Mouse (Mus musculus) heart, embryonic 16.5 days (tissue): ENCODE data around the gene Fam102b. TPM values are rescaled to one million over a fixed set of nuclear protein-coding genes. Genes with fewer than 3 reads are reported as not detected.

Experiments
- ATAC-seq: fragments of 200-750 bp; cut with Nextera tagmentation; replicated peaks from 2 replicates; pipeline ENCODE4 v1.8.0; 2017; ENCODE audit warnings: moderate number of reproducible peaks; ENCODE audit not compliant: insufficient read depth, low FRiP score; ENCODE audit errors: extremely low read depth
- H3K27ac ChIP-seq: fragments of 300-500 bp; sonication (generic); 2 replicates; pipeline ENCODE4 v1.5.1; 2014; ENCODE audit warnings: mild to moderate bottlenecking, low read length, control low read depth, moderate library complexity
- H3K27me3 ChIP-seq: fragments of 300-500 bp; sonication (generic); 2 replicates; pipeline ENCODE4 v1.6.1; 2014; ENCODE audit warnings: low read length, mixed read lengths; ENCODE audit not compliant: control insufficient read depth, insufficient read depth
- H3K36me3 ChIP-seq: fragments of 300-500 bp; sonication (generic); 2 replicates; pipeline ENCODE4 v1.6.1; 2014; ENCODE audit not compliant: control insufficient read depth, insufficient read depth
- H3K4me1 ChIP-seq: fragments of 300-500 bp; sonication (generic); 2 replicates; pipeline ENCODE4 v1.6.1; 2014; ENCODE audit warnings: low read length, mixed read lengths; ENCODE audit not compliant: control insufficient read depth, insufficient read depth
- H3K4me2 ChIP-seq: fragments of 300-500 bp; sonication (generic); 2 replicates; pipeline ENCODE4 v1.6.1; 2014; ENCODE audit warnings: low read depth, mild to moderate bottlenecking, control low read depth, low read length
- H3K4me3 ChIP-seq: fragments of 300-500 bp; sonication (generic); 2 replicates; pipeline ENCODE4 v1.5.1; 2014; ENCODE audit warnings: mild to moderate bottlenecking, control low read depth, low read length
- H3K9ac ChIP-seq: fragments of 300-500 bp; sonication (generic); 2 replicates; pipeline ENCODE4 v1.6.1; 2014; ENCODE audit warnings: low read length, control low read depth
- H3K9me3 ChIP-seq: fragments of 300-500 bp; sonication (generic); replicated peaks from 2 replicates; pipeline ENCODE4 v1.6.1; 2016; ENCODE audit warnings: low read length; ENCODE audit not compliant: control insufficient read depth
- WGBS: fragments of 180-500 bp; shearing (Covaris S2); extraction: QIAGEN DNeasy Blood & Tissue Kit; methylation state at CpG from one replicate; pipeline ENCODE4 v1.1.7; 2014; 5-methylcytosine and 5-hydroxymethylcytosine counted together
- polyA plus RNA-seq: library from polyadenylated mRNA; unstranded; fragments of >200 nt; fragmentation: Nextera tagmentation; extraction: Ambion mirVana; gene quantifications from 2 replicates; pipeline ENCODE4 v1.2.1, GENCODE M21; 2015

The Fam102b gene
- 3.6 and 3.7 TPM in 2 replicates for polyA plus RNA-seq

DNA sequence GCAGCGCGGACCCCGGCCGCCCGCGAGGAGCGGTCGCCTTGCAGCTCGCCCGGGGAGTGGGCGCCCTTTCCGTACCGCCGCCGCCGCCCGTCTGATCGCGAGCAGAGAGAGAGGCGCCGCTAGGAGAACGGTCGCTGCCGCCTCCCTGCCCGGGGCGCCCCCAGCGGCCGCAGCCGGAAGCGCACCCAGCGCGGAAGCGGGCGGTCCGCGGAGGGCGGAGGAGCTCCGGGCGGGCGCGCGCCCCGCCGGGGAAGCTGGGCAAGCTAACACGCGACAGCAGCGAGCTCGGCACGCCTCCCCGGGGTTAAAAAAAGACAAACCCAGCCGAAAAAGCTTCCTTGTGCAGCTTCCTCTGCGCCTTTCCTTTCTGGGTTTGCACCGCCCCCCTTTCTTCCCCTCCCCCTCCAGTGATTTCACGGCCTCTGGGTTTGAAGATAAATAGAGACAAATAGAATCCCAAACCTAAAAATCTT, at the start of gene Fam102b:
Gene Fam102b (minus strand): TSS at position 93 of the 473 bp plus-strand sequence.
- under 1% methylated on average over 43 of the region's 54 CpGs for WGBS
- H3K27me3 ChIP-seq, result no peaks in the 10 kb centered on the region
- peaks cover 15% of the 10 kb centered on the region for H3K4me1 ChIP-seq
- H3K27ac ChIP-seq, result peak within 1 kb of the TSS; percentile 76
- peak; percentile 85 for ATAC-seq
- peak within 1 kb of the TSS; percentile 79 for H3K4me3 ChIP-seq
- H3K36me3 ChIP-seq, result no peaks in the 10 kb centered on the region
- H3K4me2 ChIP-seq, result peak within 1 kb of the TSS; percentile 94
- peak within 1 kb of the TSS; percentile 88 for H3K9ac ChIP-seq
- no peaks in the 10 kb centered on the region for H3K9me3 ChIP-seq

DNA sequence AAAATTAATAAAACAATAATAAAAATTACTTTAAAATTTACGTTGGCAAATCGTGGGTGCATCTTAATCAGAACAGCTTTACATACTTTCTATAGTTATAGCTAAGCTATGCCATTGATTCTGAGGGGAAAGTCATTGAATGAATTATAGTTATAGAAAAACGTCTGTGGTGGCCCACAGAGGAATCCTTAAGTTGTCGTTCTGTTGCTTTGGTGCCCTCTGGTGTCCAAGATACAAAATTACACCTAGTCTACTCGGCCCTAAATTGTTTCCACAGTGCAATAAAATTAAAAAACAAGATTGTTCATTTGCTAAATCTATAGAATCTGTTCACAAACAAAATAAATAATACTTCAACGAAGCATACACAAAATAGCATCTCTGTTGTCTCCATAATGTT, 35.6 kb upstream of the Fam102b start:
- no peaks in the 10 kb centered on the region for H3K36me3 ChIP-seq
- H3K9me3 ChIP-seq, result no peaks in the 10 kb centered on the region
- H3K4me2 ChIP-seq, result no peak overlapping the region
- H3K9ac ChIP-seq, result no peak overlapping the region
- no peak for ATAC-seq
- no peak overlapping the region for H3K4me3 ChIP-seq
- no peak overlapping the region for H3K27ac ChIP-seq
- H3K4me1 ChIP-seq, result no peaks in the 10 kb centered on the region
- H3K27me3 ChIP-seq, result no peaks in the 10 kb centered on the region
- 1% methylated on average over 6 of the region's 6 CpGs for WGBS

DNA sequence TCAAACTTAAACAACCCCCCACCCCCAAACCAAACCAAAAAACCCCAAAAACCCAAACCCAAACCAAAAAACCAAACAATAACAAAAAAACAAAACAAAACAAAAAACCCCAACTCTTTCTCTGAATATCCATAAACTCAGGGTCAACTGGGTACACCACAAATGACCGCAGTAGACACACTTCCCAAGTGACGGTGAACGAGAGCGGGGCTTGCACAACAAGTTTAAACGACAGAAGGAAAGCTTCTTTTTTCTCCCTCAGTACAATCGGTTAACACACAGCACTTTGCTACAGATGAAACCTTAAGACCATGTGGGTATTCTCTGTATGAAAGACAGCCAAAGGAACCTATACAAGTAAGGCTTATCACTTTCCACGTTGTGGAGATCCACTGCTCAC, 35.0 kb upstream of the Fam102b start:
- H3K9me3 ChIP-seq, result no peaks in the 10 kb centered on the region
- no peaks in the 10 kb centered on the region for H3K27me3 ChIP-seq
- H3K27ac ChIP-seq, result no peak overlapping the region
- H3K4me1 ChIP-seq, result no peaks in the 10 kb centered on the region
- H3K4me3 ChIP-seq, result no peak overlapping the region
- WGBS, result 70% methylated on average over 7 of the region's 7 CpGs
- no peak for ATAC-seq
- H3K36me3 ChIP-seq, result no peaks in the 10 kb centered on the region
- no peak overlapping the region for H3K4me2 ChIP-seq
- H3K9ac ChIP-seq, result no peak overlapping the region

DNA sequence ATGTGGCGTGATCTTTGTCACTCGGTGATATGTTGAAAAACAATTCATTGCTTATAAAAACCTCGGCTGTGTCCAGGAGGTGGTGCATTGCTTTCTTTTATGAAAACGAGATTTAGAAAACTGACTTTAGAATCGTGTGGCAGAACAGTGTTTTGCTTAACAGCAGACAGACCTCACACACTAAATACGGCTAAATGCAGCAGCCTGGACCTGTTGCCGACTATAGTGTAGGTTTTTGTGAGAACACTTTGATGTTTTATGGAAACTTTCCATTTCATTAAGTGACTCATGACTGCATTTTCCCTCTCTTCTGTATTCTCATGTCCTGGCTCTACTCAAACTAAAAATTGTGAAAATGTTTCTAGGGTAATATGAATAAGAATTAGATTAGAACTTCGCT, 32.5 kb upstream of the Fam102b start:
- Histone ChIP-seq H3K4me2 (no peak overlapping the region), H3K9ac (no peak overlapping the region), H3K36me3 (no peaks in the 10 kb centered on the region), H3K27me3 (no peaks in the 10 kb centered on the region), H3K4me3 (no peak overlapping the region), H3K9me3 (no peaks in the 10 kb centered on the region), H3K27ac (no peak overlapping the region), H3K4me1 (no peaks in the 10 kb centered on the region)
- 65% methylated on average over 8 of the region's 8 CpGs for WGBS
- no peak for ATAC-seq

DNA sequence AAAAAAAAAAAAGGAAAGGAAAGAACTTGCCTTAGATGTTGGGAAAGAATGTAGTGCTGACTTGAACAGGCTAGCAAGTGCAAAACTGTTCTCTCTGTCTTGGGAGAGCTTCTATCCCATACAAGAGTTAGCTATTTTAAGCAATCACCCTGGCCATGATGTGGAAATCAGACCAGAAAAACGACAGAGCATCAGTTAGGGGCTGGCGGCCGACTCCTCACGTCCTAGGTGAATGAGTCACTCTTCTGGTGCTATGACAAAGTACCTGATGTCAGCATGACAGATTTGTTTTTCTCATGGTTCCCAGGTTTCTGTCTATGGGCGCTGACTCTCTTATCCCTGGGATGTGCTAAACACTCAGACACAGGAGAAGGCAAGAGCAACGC, 24.5 kb upstream of the Fam102b start:
- H3K9me3 ChIP-seq, result no peaks in the 10 kb centered on the region
- H3K27me3 ChIP-seq, result no peaks in the 10 kb centered on the region
- H3K4me3 ChIP-seq, result no peak overlapping the region
- H3K36me3 ChIP-seq, result no peaks in the 10 kb centered on the region
- peaks cover 11% of the 10 kb centered on the region for H3K4me1 ChIP-seq
- no peak for ATAC-seq
- no peak overlapping the region; the same call in 1 of the 2 replicates for H3K4me2 ChIP-seq
- no peak overlapping the region for H3K9ac ChIP-seq
- WGBS, result 54% methylated on average over 6 of the region's 6 CpGs
- H3K27ac ChIP-seq, result no peak overlapping the region

DNA sequence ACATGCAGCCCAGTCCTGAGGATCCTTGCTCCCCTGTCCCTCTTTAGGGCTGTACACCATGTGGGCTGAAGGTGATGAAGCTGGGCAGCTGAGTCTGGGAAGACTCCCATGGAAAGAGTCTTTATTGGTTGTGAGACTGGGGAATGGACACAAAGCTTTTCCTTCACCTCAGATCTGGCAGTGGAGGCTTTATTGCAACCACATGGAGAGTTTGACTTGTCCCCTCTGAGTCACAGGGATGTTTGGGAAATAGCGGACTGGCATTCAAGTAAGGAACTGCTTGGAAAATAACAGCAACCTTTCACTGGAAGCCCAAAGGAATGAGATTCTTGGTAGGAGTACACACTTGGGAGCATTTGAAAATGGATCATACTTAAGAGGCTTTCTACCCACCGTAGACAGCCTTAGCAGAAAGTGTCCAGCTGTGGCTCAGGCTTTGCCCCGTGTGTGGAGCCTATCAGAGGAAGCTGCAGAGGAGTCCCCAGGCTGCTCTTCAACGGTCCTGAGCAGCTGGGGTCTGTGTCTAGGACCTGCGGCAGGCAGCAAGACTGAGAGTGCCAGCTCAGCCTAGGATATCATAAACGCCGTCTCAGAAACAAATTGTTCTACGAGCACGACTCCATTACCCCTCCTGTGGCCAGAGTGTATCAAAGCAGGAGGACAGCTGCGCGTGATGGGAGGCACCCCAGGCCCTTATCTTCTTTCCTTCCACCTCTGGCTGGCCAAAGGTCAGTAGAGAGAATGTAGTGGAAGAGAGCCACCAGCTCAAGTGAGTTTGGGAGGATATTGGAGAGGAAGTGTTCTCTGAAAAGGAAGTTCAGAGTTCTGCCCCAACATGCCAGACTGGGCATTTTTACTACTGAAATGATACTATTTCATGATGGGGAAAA, 23.9 kb upstream of the Fam102b start:
- H3K4me3 ChIP-seq, result no peak overlapping the region
- 0 out of 2 replicates have a peak overlapping the region, but pooled peaks have one; percentile 33 for H3K9ac ChIP-seq
- peaks cover 11% of the 10 kb centered on the region for H3K4me1 ChIP-seq
- H3K27me3 ChIP-seq, result no peaks in the 10 kb centered on the region
- no peaks in the 10 kb centered on the region for H3K36me3 ChIP-seq
- H3K4me2 ChIP-seq, result peak overlapping the region; percentile 42
- WGBS, result 26% methylated on average over 11 of the region's 11 CpGs
- ATAC-seq, result no peak
- no peak overlapping the region for H3K27ac ChIP-seq
- H3K9me3 ChIP-seq, result no peaks in the 10 kb centered on the region

DNA sequence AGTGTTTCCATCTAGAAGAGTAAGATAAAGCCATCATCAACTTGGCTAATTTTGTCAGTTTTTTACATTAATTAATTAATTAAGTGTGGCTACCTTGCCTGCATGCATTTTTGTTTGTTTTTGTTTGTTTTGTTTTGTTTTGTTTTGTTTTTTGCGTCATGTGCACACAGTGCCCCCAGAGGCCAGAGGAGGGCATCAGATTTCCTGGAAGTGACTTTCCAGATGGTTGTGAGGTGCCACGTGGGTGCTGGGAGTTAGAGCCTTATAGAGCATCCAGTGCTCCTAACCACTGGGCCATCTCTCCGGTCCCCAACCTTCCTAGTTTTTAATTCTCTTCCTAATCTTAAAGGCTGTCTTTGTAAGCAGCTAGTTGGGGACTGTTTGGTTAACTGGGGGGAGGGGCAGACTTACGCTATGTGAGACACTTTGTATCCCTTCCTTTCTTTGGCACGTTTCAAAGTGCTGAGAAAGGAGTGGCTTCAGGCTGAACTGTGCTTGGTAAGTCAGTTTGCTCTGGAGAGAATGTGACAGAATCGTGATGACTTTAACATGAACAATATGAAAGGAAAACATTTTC, 20.4 kb upstream of the Fam102b start:
- no peak for ATAC-seq
- H3K4me2 ChIP-seq, result no peak overlapping the region
- WGBS, result 44% methylated on average over 6 of the region's 6 CpGs

DNA sequence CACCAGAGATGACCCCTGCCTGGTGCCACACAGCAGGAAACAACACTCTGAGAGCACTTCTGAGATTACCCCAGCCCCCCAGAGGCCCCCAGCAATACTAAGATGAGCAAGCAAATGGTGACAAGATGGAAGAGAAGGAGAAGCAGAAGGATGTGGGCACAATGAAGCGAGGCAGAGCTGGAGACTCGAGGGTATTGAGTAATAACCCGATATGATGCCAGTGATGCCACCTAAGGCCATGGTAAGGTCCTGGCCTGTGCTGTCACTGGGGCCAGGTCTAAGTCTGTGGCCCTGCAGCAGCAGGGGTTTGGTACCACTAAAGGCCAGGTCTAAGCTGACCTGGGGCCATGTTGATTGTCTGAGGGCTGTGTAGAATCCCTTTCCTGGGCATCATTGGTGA, 19.0 kb upstream of the Fam102b start:
- H3K9me3 ChIP-seq, result no peaks in the 10 kb centered on the region
- peaks cover 6% of the 10 kb centered on the region for H3K4me1 ChIP-seq
- H3K9ac ChIP-seq, result no peak overlapping the region
- no peaks in the 10 kb centered on the region for H3K27me3 ChIP-seq
- 82% methylated on average over 3 of the region's 3 CpGs for WGBS
- ATAC-seq, result no peak
- H3K36me3 ChIP-seq, result no peaks in the 10 kb centered on the region
- no peak overlapping the region for H3K4me3 ChIP-seq
- H3K4me2 ChIP-seq, result no peak overlapping the region
- no peak overlapping the region for H3K27ac ChIP-seq

More for the DNA sequence above, 20.4 kb upstream of the Fam102b start:
- Histone ChIP-seq H3K4me1 (peaks cover 11% of the 10 kb centered on the region), H3K9ac (no peak overlapping the region), H3K27ac (no peak overlapping the region), H3K9me3 (no peaks in the 10 kb centered on the region), H3K27me3 (no peaks in the 10 kb centered on the region), H3K4me3 (no peak overlapping the region), H3K36me3 (no peaks in the 10 kb centered on the region)

DNA sequence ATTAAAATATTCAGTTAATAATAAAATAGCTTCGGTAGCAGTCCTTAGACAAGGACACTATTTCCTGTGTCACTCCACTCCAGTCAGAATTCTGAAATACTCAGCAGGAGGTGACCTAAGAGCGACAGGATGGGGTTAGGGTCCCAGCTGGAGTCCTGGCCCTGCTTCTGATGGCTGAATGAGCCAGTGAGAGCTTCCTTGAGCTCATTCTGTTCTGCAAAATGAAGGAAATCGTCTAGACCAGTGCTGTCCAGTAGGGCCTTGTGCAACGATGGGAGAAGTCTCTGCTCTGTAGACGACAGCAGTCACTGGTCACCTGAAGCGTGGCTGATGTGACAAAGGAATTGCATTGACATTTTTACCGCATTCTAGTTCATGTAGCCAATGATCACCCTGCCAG, 16.0 kb upstream of the Fam102b start:
- WGBS, result 62% methylated on average over 7 of the region's 7 CpGs
- H3K36me3 ChIP-seq, result no peaks in the 10 kb centered on the region

More for the DNA sequence above, 16.0 kb upstream of the Fam102b start:
- Histone ChIP-seq H3K27me3 (no peaks in the 10 kb centered on the region), H3K4me1 (0 out of 2 replicates have a peak, but pooled peaks cover 4% of the 10 kb centered on the region), H3K9me3 (no peaks in the 10 kb centered on the region), H3K27ac (no peak overlapping the region), H3K4me3 (no peak overlapping the region), H3K9ac (no peak overlapping the region), H3K4me2 (no peak overlapping the region)
- no peak for ATAC-seq
